Mouse (Mus musculus) MEL (cell line): ENCODE results near the gene Iba57. TPM values are rescaled to one million over a fixed set of nuclear protein-coding genes. Genes with fewer than 3 reads are reported as not detected.

Source experiments
- DNase-seq: peaks from one replicate; pipeline ENCODE4 v3.0.0; 2011; ENCODE audit warnings: low read depth, low spot score
- H3K27ac ChIP-seq: 2 replicates; pipeline ENCODE4 v1.5.1; 2012; ENCODE audit warnings: low read depth, mild to moderate bottlenecking, control low read depth, low read length, moderate library complexity; ENCODE audit not compliant: control insufficient read depth
- H3K27me3 ChIP-seq, 2 experiments: fragments of 150-350 bp in 1 of 2; sonication (generic) in 1 of 2; 2 replicates each; pipeline ENCODE4 v1.6.1; 2012; ENCODE audit warnings: low read length in 2 of 2, mild to moderate bottlenecking in 2 of 2, improper control_type of control experiment in 1 of 2, moderate library complexity in 1 of 2; ENCODE audit not compliant: insufficient read depth in 2 of 2, control insufficient read depth in 1 of 2
- H3K36me3 ChIP-seq, 2 experiments: 2 replicates each; pipeline ENCODE4 v1.6.1; 2012 to 2014; ENCODE audit warnings: low read length in 2 of 2, improper control_type of control experiment in 1 of 2, inconsistent platforms in 1 of 2, mild to moderate bottlenecking in 1 of 2; ENCODE audit not compliant: insufficient read depth in 2 of 2, control insufficient read depth in 1 of 2
- H3K4me1 ChIP-seq, 2 experiments: fragments of 150-350 bp in 1 of 2; sonication (generic) in 1 of 2; 2 replicates each; pipeline ENCODE4 v1.6.1; 2012; ENCODE audit warnings: low read length in 2 of 2, improper control_type of control experiment in 1 of 2, mild to moderate bottlenecking in 1 of 2; ENCODE audit not compliant: insufficient read depth in 2 of 2, control insufficient read depth in 1 of 2
- H3K4me3 ChIP-seq, 2 experiments: fragments of 150-350 bp in 1 of 2; sonication (generic) in 1 of 2; 2 replicates each; pipeline ENCODE4 v1.5.1; 2012; ENCODE audit warnings: low read depth in 2 of 2, low read length in 2 of 2, mild to moderate bottlenecking in 2 of 2, moderate library complexity in 2 of 2, control low read depth in 1 of 2, improper control_type of control experiment in 1 of 2; ENCODE audit not compliant: control insufficient read depth in 1 of 2, insufficient read depth in 1 of 2
- H3K79me2 ChIP-seq: 2 replicates; pipeline ENCODE4 v1.6.1; 2012; ENCODE audit warnings: mild to moderate bottlenecking, low read length, moderate library complexity; ENCODE audit not compliant: control insufficient read depth, poor library complexity, insufficient read depth
- H3K9ac ChIP-seq: 2 replicates; pipeline ENCODE4 v1.6.1; 2012; ENCODE audit warnings: low read depth, mild to moderate bottlenecking, control low read depth, low read length, moderate library complexity; ENCODE audit not compliant: control insufficient read depth, poor library complexity, severe bottlenecking
- H3K9me3 ChIP-seq: fragments of 150-350 bp; sonication (generic); replicated peaks from 2 replicates; pipeline ENCODE4 v1.6.1; 2012; ENCODE audit warnings: mild to moderate bottlenecking, low read length, improper control_type of control experiment, moderate library complexity; ENCODE audit not compliant: insufficient read depth
- CHD1 ChIP-seq: IDR thresholded peaks from 2 replicates; pipeline ENCODE4 v1.6.1; 2012; ENCODE audit warnings: low read depth, mild to moderate bottlenecking, inconsistent platforms, low read length, improper control_type of control experiment
- CHD2 ChIP-seq: IDR thresholded peaks from 2 replicates; pipeline ENCODE4 v1.6.1; 2011; ENCODE audit warnings: low read length, improper control_type of control experiment
- CTCF ChIP-seq, 3 experiments: IDR thresholded peaks in 2 of 3; conservative IDR thresholded peaks in 1 of 3; 2 replicates each; pipeline ENCODE4 v1.5.1; 2011 to 2012; ENCODE audit warnings: low read length in 3 of 3, low read depth in 2 of 3, mild to moderate bottlenecking in 2 of 3, improper control_type of control experiment in 1 of 3, inconsistent platforms in 1 of 3, mixed read lengths in 1 of 3, moderate library complexity in 1 of 3; ENCODE audit not compliant: control insufficient read depth in 1 of 3, insufficient read depth in 1 of 3, poor library complexity in 1 of 3, severe bottlenecking in 1 of 3
- E2F4 ChIP-seq: IDR thresholded peaks from 2 replicates; pipeline ENCODE4 v1.6.1; 2011; ENCODE audit warnings: low read depth, low read length, improper control_type of control experiment, borderline replicate concordance
- ELF1 ChIP-seq: IDR thresholded peaks from 2 replicates; pipeline ENCODE4 v1.6.1; 2014; ENCODE audit warnings: low read depth, mild to moderate bottlenecking, inconsistent platforms, low read length, improper control_type of control experiment, moderate library complexity
- EP300 ChIP-seq, 2 experiments: IDR thresholded peaks; 2 replicates each; pipeline ENCODE4 v1.6.1; 2011; ENCODE audit warnings: improper control_type of control experiment in 2 of 2, low read length in 2 of 2, low read depth in 1 of 2, mild to moderate bottlenecking in 1 of 2
- ETS1 ChIP-seq: IDR thresholded peaks from 2 replicates; pipeline ENCODE4 v1.6.1; 2012; ENCODE audit warnings: low read depth, mild to moderate bottlenecking, inconsistent platforms, low read length, improper control_type of control experiment, moderate library complexity
- GABPA ChIP-seq: IDR thresholded peaks from 2 replicates; pipeline ENCODE4 v1.6.1; 2012; ENCODE audit warnings: low read depth, mild to moderate bottlenecking, inconsistent platforms, low read length, improper control_type of control experiment, moderate library complexity
- GATA1 ChIP-seq: IDR thresholded peaks from 2 replicates; pipeline ENCODE4 v1.6.1; 2011; ENCODE audit warnings: low read depth, low read length, improper control_type of control experiment
- JUND ChIP-seq: IDR thresholded peaks from 2 replicates; pipeline ENCODE4 v1.6.1; 2011; ENCODE audit warnings: low read depth, mild to moderate bottlenecking, improper control_type of control experiment, low read length
- MAX ChIP-seq: IDR thresholded peaks from 2 replicates; pipeline ENCODE4 v1.6.1; 2011; ENCODE audit warnings: low read length, improper control_type of control experiment
- MAZ ChIP-seq: IDR thresholded peaks from 2 replicates; pipeline ENCODE4 v1.6.1; 2012; ENCODE audit warnings: low read depth, mild to moderate bottlenecking, inconsistent platforms, low read length, improper control_type of control experiment
- MXI1 ChIP-seq: IDR thresholded peaks from 2 replicates; pipeline ENCODE4 v1.6.1; 2011; ENCODE audit warnings: mild to moderate bottlenecking, low read depth, low read length, improper control_type of control experiment
- MYB ChIP-seq: IDR thresholded peaks from 2 replicates; pipeline ENCODE4 v1.6.1; 2011; ENCODE audit warnings: mild to moderate bottlenecking, low read depth, low read length, improper control_type of control experiment
- MYC ChIP-seq: IDR thresholded peaks from 2 replicates; pipeline ENCODE4 v1.6.1; 2011; ENCODE audit warnings: low read depth, mild to moderate bottlenecking, low read length, improper control_type of control experiment, moderate library complexity
- NELFE ChIP-seq: IDR thresholded peaks from 2 replicates; pipeline ENCODE4 v1.6.1; 2011; ENCODE audit warnings: low read depth, low read length, improper control_type of control experiment
- POLR2AphosphoS2 ChIP-seq: IDR thresholded peaks from 2 replicates; pipeline ENCODE4 v1.6.1; 2011; ENCODE audit warnings: low read length, improper control_type of control experiment
- RCOR1 ChIP-seq: IDR thresholded peaks from 2 replicates; pipeline ENCODE4 v1.6.1; 2012; ENCODE audit warnings: low read depth, mild to moderate bottlenecking, inconsistent platforms, low read length, improper control_type of control experiment
- SIN3A ChIP-seq: IDR thresholded peaks from 2 replicates; pipeline ENCODE4 v1.6.1; 2012; ENCODE audit warnings: low read length, improper control_type of control experiment, inconsistent platforms
- SMC3 ChIP-seq: IDR thresholded peaks from 2 replicates; pipeline ENCODE4 v1.6.1; 2011; ENCODE audit warnings: low read depth, low read length, improper control_type of control experiment
- TAL1 ChIP-seq: IDR thresholded peaks from 2 replicates; pipeline ENCODE4 v1.6.1; 2012; ENCODE audit warnings: mild to moderate bottlenecking, inconsistent platforms, low read length, moderate library complexity, mixed read lengths
- TBP ChIP-seq: IDR thresholded peaks from 2 replicates; pipeline ENCODE4 v1.8.0; 2011; ENCODE audit warnings: low read depth, low read length, improper control_type of control experiment
- TCF12 ChIP-seq: IDR thresholded peaks from 2 replicates; pipeline ENCODE4 v1.6.1; 2014; ENCODE audit warnings: low read depth, mild to moderate bottlenecking, inconsistent platforms, low read length, improper control_type of control experiment, moderate library complexity
- UBTF ChIP-seq: IDR thresholded peaks from 2 replicates; pipeline ENCODE4 v1.6.1; 2012; ENCODE audit warnings: low read depth, mild to moderate bottlenecking, inconsistent platforms, low read length, improper control_type of control experiment, moderate library complexity, borderline replicate concordance; ENCODE audit not compliant: insufficient read depth
- USF1 ChIP-seq: IDR thresholded peaks from 2 replicates; pipeline ENCODE4 v1.6.1; 2014; ENCODE audit warnings: low read depth, mild to moderate bottlenecking, inconsistent platforms, low read length, improper control_type of control experiment, moderate library complexity
- ZKSCAN1 ChIP-seq: IDR thresholded peaks from 2 replicates; pipeline ENCODE4 v1.6.1; 2012; ENCODE audit warnings: low read depth, mild to moderate bottlenecking, inconsistent platforms, low read length, improper control_type of control experiment, moderate library complexity
- ZMIZ1 ChIP-seq: IDR thresholded peaks from 2 replicates; pipeline ENCODE4 v1.6.1; 2012; ENCODE audit warnings: low read depth, mild to moderate bottlenecking, inconsistent platforms, low read length, improper control_type of control experiment, moderate library complexity
- ZNF384 ChIP-seq: IDR thresholded peaks from 2 replicates; pipeline ENCODE4 v1.6.1; 2012; ENCODE audit warnings: low read depth, mild to moderate bottlenecking, inconsistent platforms, low read length, improper control_type of control experiment
- polyA plus RNA-seq, 2 experiments: library from polyadenylated mRNA; stranded (reverse) in 1 of 2; unstranded in 1 of 2; fragments of >175 nt in 1 of 2; fragments of >200 nt in 1 of 2; gene quantifications; 2 replicates each; pipeline versions ENCODE4 v1.2.1 to v1.2.4; 2012; ENCODE audit warnings: low replicate concordance in 2 of 2, low read depth in 1 of 2; ENCODE audit not compliant: insufficient read length in 2 of 2, insufficient read depth in 1 of 2, missing spikeins in 1 of 2
- total RNA-seq: library from RNA; depleted of rRNA; stranded (reverse); fragments of 300-350 nt; gene quantifications from 2 replicates; pipeline ENCODE4 v1.2.3, GENCODE M21; 2012

Iba57 gene
- total and polyA plus RNA-seq, 3 experiments, result 14.7 to 18.8 TPM; not detected in 1

- H3K4me3 ChIP-seq, result peak overlapping the region in 1 of 2 experiments; percentile 8; a peak in 2 of 4 replicates
- H3K79me2 ChIP-seq, result peaks cover 10% of the 10 kb centered on the region
- H3K27ac ChIP-seq, result peak overlapping the region; percentile 97
- TF ChIP-seq TCF12, result 0 out of 2 replicates have a peak, but pooled peaks have one; percentile 27
- peak; percentile 43; the same call in 1 of the 2 replicates for TF ChIP-seq RCOR1
- TF ChIP-seq MAZ, result peak; percentile 70; the same call in 1 of the 2 replicates
- no peak for TF ChIP-seq CHD1
- TF ChIP-seq EP300 (IDR thresholded peaks at IDR 0.05; ENCODE audit: low read depth in 1 of 2, low read length in 2 of 2), result peak in 1 of 2 experiments; percentile 57; a peak in 1 of 4 replicates
- TF ChIP-seq GATA1, result peak; percentile 66
- TF ChIP-seq GABPA, result no peak
- TF ChIP-seq MYC, result peak; percentile 72; the same call in 1 of the 2 replicates
- TF ChIP-seq CTCF (IDR thresholded peaks at IDR 0.05 in 2 of 3, conservative IDR thresholded peaks at IDR 0.05 in 1 of 3; ENCODE audit: control insufficient read depth in 1 of 3, insufficient read depth in 1 of 3, low read depth in 2 of 3, low read length in 3 of 3, poor library complexity in 1 of 3, severe bottlenecking in 1 of 3), result no peak
- TF ChIP-seq ETS1, result peak; percentile 60; the same call in 1 of the 2 replicates
- TF ChIP-seq TBP, result 0 out of 2 replicates have a peak, but pooled peaks have one; percentile 62
- TF ChIP-seq E2F4, result no peak
- peak; percentile 64 for TF ChIP-seq ZNF384
- TF ChIP-seq ELF1, result peak; percentile 46; the same call in 1 of the 2 replicates
- TF ChIP-seq MXI1, result peak; percentile 73
- TF ChIP-seq USF1, result no peak
- TF ChIP-seq ZMIZ1, result no peak
- TF ChIP-seq NELFE, result no peak
- TF ChIP-seq, all 39 proteins: peak for 11
- DNase-seq, result peak; percentile 83
- Histone ChIP-seq H3K36me3 (peaks cover 0 to 31% of the 10 kb centered on the region in 2 experiments; a peak in 2 of 4 replicates), H3K27me3 (no peaks in the 10 kb centered on the region), H3K9ac (peak overlapping the region; percentile 16), H3K9me3 (no peaks in the 10 kb centered on the region), H3K4me1 (peaks cover 22 to 37% of the 10 kb centered on the region in 2 experiments)
Observed at GRCm38 (mm10) chr11:59165616-59166241, 2.2 kb upstream of the Iba57 start.

- Histone ChIP-seq H3K9me3 (no peaks in the 10 kb centered on the region), H3K4me3 (peak overlapping the region; percentile 75 to 81), H3K27ac (peak overlapping the region; percentile 97), H3K9ac (peak overlapping the region; percentile 93), H3K4me1 (peaks cover 22 to 37% of the 10 kb centered on the region in 2 experiments), H3K79me2 (peaks cover 10% of the 10 kb centered on the region), H3K27me3 (no peaks in the 10 kb centered on the region), H3K36me3 (peaks cover 0 to 31% of the 10 kb centered on the region in 2 experiments; a peak in 2 of 4 replicates)
- DNase-seq, result peak; percentile 97
- no peak for TF ChIP-seq UBTF
- peak; percentile 100 for TF ChIP-seq GATA1
- no peak for TF ChIP-seq ZNF384
- no peak for TF ChIP-seq ELF1
- peak; percentile 93 for TF ChIP-seq TAL1
- no peak; the same call in 1 of the 2 replicates for TF ChIP-seq ZMIZ1
- TF ChIP-seq CHD1, result no peak
- no peak for TF ChIP-seq SMC3
- TF ChIP-seq SIN3A, result peak; percentile 90
- peak; percentile 77; the same call in 1 of the 2 replicates for TF ChIP-seq TBP
- peak; percentile 43; the same call in 1 of the 2 replicates for TF ChIP-seq POLR2AphosphoS2
- TF ChIP-seq ETS1, result peak; percentile 98
- peak; percentile 97 for TF ChIP-seq MYB
- peak; percentile 95 for TF ChIP-seq RCOR1
- TF ChIP-seq JUND, result 0 out of 2 replicates have a peak, but pooled peaks have one; percentile 23
- no peak for TF ChIP-seq GABPA
- TF ChIP-seq CHD2, result no peak; the same call in 1 of the 2 replicates
- peak; percentile 77; the same call in 1 of the 2 replicates for TF ChIP-seq MYC
- TF ChIP-seq MXI1, result peak; percentile 47
- TF ChIP-seq ZKSCAN1, result no peak
- no peak for TF ChIP-seq MAX
- TF ChIP-seq EP300 (IDR thresholded peaks at IDR 0.05; ENCODE audit: low read depth in 1 of 2, low read length in 2 of 2), result peak; percentile 98 to 99
Observed at GRCm38 (mm10) chr11:59164384-59164783, 845 bp upstream of the Iba57 start.
